Mouse (Mus musculus) layer of hippocampus, adult 11-12 months (tissue): Measurements from ENCODE around the gene Lamtor3.
"Not testable (repeated sequence)": the region's sequence is repeated elsewhere in the genome, so short reads cannot be mapped to it uniquely, and the experiment has no call there.

Source experiments
- DNase-seq: peaks from one replicate; pipeline ENCODE4 v3.0.0; 2022; ENCODE audit warnings: low spot score

Gene Lamtor3

DNA sequence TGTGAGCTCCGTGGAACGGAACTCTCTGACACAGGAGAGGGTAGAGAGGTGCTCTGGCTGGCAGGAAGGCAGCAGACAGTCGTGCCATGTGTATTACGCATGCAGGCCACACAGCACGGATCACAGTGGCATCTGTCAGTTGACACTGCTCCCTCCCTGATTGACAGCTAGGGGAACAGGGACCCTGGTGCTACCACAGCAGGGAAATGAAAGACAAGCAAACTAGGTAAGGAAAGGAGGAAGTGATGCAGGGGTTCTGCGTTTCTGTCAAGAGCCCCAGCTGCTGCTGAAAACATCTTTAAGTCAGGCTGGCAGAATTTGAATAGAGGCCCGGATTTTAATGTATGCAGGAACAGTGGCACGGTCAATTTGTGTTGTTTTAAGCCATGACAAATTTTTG, 45.2 kb downstream of the Lamtor3 start:
- no peak for DNase-seq

DNA sequence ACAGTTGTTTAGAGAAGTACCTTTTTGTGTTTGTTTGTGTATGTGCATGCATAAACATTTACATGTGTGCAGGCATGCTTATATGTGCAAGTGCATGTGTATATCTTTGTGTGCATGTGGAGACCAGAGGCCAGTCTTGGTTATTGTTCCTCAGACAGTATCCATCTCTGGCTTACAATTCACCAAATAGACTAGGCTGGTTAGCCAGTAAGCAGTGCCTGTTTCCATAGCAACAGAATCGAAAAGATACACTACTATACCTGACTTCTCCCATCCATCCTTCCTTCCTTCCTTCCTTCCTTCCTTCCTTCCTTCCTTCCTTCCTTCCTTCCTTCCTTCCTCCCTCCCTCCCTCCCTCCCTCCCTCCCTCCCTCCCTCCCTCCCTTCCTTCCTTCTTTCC, 45.7 kb downstream of the Lamtor3 start:
- DNase-seq, result not testable (repeated sequence)

DNA sequence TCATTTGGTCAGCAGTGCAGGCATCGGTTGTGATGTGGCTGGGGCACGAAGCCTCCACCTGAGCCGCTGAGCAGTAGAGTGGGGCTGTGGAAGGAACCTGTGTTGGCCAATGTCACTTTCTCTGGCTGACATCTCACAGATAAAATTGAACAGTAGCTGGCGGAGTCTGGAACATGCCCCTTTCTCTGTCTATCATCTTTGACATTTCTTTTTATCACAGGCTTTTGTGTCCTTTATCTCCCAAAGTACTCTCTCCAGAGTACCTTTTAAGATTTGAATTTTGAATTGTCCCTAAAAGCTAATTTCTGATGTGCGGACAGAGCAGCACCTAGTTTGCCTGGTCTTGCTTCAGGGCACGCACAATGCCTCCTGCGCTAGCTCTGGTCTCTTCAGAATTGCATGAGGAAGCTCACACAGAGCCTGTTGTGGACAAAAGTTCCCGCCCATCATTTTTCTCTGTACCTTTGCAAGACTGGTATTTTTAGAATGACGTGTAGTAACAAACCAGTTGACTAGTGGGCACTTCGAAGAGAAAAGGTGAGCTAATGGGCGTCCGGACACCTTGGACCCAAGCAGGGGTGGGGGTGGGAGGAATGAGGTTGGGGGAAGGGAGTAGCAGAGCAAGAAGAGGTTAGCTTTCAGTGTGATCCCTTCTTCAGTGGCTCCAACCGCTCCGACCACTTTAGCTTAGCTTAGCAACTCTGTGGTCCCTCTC, 50.0 kb downstream of the Lamtor3 start:
- DNase-seq, result no peak

DNA sequence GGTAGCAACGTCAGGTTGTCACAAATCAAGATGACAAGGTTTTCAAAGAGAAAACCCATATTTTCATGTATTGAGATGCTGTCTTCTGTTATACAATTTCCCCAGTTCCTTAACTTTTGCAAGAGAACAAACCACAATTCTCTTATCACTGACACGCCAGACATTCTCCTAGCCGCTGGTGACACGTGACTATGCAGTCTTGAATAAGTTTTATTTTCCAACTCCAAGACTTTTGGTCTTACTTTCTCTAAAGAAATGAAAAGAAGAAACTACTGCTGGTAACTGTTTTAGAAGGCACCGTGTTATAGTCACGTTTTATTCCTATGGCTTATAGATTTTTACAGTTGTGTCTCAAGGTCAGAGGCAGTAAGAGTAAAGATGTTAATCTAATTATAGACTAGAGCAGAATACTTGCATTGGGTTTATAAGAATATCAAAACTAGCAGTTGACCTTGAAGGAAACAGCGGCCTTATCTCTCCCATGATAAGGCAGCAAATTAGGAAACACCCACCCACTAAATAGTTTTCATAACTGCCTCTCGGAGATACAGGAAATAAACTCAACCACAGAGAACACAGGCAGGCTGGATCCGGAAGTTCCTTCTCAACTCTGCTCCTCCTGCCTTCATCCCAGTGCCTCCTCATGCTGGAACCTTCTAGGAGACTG, 50.6 kb downstream of the Lamtor3 start:
- DNase-seq, result no peak

DNA sequence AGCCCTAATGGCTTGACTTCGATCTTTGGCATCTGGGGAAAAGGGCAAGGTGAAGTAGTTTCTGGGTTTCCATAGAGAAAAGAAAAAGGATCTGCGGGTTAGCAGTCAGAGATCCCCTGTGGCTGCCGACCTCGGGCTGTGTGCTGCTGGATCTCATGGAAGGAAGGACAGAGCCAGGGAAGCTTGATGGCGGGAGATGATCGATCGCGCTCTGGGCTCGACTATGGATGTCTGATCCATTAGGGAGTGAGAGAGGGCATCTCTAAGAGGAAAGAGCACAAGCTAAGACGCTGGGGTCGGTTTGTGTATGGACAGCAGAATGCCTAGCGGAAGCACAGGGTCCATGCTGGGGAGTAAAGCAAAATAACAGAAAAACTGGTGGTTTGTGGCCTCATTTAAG, 51.6 kb downstream of the Lamtor3 start:
- DNase-seq, result no peak

DNA sequence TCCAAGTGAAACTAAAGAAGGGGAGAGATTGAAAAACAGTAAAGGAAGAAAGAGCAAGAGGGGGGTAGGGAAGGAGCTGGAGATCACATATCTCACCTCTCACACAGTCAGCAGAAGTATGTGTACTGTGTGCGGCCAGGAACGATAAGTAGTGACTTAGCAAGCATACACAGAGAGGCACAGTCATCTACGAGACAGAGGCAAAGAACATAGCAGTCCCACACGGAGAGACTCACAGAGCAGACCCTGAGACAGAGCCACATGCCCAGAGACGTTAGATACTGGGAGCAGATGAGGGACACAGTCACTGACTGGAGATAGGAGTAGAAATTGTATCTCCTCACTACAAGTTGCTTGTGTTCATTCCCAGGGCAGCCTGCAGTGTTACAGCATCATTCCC, 53.9 kb downstream of the Lamtor3 start:
- no peak for DNase-seq

DNA sequence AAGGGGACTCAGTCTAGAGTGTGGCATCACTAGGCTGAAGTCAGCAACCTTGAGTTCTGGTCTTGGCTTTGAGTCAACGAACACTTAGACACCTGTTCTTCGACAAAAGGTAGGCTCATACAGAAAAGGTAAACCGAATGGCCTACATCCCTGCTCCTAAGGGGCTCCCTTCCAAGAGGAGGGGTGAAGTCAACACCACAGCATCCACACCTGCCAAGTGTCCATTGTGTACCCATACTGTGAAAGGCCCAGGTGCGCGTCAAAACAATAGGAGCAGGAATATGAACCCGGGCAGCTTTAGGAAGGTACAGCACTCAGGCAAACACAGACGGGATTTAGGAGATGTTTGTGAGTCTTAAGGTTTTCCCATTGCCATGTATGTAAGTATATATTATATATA, 54.7 kb downstream of the Lamtor3 start:
- no peak for DNase-seq

DNA sequence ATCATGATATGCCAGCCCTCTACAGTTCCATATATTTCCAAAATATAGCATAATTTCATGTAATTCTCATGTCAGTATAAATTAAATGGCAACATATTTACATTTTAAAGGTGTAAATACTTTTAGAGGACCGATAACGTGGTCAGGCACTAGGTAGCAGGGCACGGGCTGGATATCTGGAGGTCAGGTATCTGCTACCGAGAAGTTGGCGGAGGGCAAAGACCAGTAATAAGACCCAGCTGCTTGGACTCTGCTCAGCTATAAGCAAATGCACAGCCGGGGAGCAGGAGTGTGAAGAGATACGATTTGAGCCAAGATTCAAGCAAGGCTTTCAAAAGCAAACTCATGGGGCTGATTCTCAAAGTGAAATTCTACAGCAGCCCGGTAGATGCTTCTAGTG, 56.0 kb downstream of the Lamtor3 start:
- no peak for DNase-seq

DNA sequence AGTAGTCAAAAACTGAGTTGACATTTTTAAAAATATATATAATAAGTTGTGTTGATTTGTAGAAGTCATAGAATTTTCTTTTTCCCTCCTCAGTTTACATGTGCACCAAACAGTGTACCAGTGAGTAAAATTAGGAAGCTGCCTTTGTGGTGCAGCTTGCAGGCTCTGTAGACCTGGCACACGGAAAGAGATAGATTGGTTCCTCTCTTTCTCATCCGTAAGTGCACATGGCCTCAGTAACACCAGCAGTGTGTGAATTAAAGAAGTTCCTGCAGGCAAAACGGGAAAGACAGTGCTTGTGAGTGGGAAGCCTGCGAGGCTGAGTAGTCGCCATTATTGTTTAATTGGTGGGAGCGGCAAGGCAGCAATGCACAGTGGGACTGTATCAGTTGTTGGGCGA, 57.1 kb downstream of the Lamtor3 start:
- DNase-seq, result no peak

DNA sequence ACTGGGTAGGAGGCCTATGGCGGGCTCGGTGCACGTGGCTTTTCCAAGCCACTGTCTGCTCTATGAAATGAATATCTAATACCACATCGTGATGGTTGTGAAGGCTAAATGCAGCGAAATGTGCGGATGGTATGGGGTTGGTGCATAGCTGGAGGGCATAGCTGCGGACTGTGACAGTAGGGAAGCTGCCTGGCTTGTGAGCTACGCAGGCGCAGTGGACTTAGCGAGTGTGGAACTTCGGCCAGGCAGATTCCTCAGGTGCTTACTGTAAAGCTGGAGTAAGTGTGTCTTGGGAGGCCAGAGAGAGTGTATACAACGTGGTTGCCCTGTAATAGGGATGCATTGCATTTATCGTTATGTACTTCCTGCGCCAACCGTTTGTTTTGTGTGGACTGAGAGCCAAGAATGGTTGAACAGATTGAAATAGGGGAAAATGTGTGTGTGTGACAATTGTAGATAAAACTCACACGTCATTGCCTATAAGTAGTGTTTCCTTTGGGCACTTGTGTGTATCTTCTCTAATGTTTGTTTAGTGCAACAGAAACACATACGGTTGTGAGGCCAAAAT, 57.6 kb downstream of the Lamtor3 start:
- no peak for DNase-seq

DNA sequence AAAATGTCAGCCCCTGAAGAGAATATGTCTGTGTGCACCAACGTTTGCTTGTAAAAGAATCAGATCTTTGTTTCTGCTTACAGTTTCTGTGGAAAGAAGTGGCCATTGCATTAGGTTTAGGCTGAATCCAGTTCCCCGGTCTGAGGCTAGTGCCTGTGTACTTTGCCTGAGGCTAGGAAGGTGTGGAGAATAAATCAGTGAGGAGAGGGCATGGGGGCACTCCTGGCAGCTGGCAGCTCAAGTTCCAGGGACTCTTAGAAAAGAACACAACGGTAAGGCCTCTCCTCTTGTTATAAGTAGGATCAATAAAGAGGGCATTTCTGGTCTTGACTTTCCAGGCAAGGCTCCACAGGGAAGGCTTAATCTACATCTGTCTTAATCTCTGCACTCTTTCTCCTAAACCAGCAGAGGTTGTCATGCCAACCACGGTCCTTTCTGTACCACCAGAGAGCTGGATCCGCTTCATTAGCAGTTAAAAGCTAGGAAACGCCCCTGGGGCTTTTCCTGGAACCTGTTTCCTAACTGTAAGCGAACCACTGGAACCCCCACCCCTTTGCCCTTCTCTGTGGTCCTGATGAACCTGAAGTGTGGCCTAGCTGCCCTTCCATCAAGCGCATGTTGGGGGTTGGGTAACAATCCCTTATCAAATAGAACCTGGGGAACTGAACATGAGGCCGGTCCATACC, 58.8 kb downstream of the Lamtor3 start:
- no peak for DNase-seq

DNA sequence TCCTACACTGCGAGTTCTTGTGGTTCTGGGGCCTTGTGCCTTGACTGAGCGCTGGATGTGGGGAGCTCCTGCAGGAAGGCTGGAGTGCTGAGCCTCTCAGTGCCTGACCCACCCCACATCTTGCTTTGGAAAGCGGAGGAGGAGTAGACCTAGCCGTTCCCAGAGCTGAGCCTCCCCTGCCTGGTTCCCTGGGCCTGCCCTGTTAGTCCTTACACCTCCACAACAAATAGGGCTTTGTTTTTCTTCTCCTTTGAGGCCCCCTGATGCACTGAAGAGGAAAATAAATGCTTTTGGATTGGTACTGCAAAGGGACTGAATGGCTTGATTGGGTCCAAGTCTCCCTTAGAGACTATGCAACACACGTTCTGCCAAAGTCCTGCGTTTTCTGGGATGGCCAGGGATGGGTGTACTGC, 59.3 kb downstream of the Lamtor3 start:
- DNase-seq, result peak; percentile 16

DNA sequence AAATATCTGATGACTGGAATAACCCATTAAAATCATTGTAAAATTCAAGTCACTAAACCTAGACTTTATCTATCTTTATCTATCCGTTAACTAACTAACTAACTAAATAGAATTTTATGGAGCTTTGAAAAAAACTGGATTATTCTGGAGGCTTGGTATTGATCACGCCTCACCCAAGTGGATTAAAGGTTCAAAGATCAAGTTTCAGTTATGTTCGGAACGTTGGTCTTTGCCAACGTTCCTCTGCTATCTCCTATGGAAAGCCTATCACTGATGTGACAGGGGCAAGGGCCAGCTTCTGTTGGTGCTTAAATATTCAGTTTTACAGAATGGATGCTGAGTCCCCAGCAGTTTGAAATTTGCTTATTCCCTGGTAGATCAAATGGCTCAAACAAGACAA, 59.9 kb downstream of the Lamtor3 start:
- DNase-seq, result no peak
